Mouse (Mus musculus): ENCODE measurements around the gene Scn5a. TPM values are rescaled to one million over a fixed set of nuclear protein-coding genes. Genes with fewer than 3 reads are reported as not detected.
A peak's percentile ranks its signal among the peaks of the same experiment; 100 is the strongest.

Gene Scn5a
- total and polyA plus RNA-seq, 3 experiments, result 1.9 to 9.0 (median 4.3) TPM

DNA sequence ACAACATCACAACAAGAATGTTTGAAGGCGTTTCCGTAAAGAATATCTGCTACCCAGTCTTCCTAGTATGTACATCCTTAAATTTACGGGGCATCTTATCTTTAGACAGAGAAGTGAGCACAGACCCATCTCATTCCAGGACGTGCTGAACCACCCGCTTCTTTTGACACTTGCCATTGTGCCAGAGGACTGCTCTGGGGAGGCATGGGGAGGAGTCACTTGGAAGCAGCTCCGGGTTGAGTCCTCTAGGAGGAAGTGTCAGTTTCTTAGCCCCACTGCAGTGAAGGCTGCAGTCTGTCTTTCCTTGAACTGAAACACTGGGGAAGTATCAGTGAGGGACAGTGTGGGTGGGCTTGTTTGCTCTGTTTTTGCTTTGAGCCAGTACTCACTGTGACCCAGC is 133.1 kb downstream of the Scn5a start:
- in situ Hi-C loops (cut with MboI; ENCODE audit: low pct_ligation_motif_present, low pct_unique_long_range_greater_than_20kb, low sequenced_read_pairs), result no loop called here
- H3K9me3 ChIP-seq (replicated peaks; ENCODE audit: low read length), result no peaks in the 10 kb centered on the region
- TF ChIP-seq USF2 (conservative IDR thresholded peaks at IDR 0.05; ENCODE audit: low read depth, low read length), result no peak
- TF ChIP-seq MXI1 (IDR thresholded peaks at IDR 0.05; ENCODE audit: low read depth, low read length), result 0 out of 2 replicates have a peak, but pooled peaks have one; percentile 41
- no peak for TF ChIP-seq NELFE (IDR thresholded peaks at IDR 0.05; ENCODE audit: low read depth, low read length)
- H3K4me1 ChIP-seq (ENCODE audit: control insufficient read depth in 1 of 2, insufficient read depth in 2 of 2), result peaks cover 1 to 27% of the 10 kb centered on the region in 2 experiments; a peak in 3 of 4 replicates
- H3K9ac ChIP-seq (ENCODE audit: insufficient read depth, low read depth), result peak overlapping the region; percentile 69; the same call in 1 of the 2 replicates
- no peaks in the 10 kb centered on the region for H3K27me3 ChIP-seq (replicated peaks)
- H3K79me2 ChIP-seq (replicated peaks; ENCODE audit: control insufficient read depth, extremely low read depth, insufficient read depth, poor library complexity, severe bottlenecking), result peaks cover 7% of the 10 kb centered on the region
- peak overlapping the region; percentile 75 for H3K4me2 ChIP-seq (ENCODE audit: insufficient read depth, low read depth, poor library complexity, severe bottlenecking)
- peak; percentile 49 for DNase-seq (ENCODE audit: extremely low read depth)
- no peak overlapping the region for H3K27ac ChIP-seq (ENCODE audit: insufficient read depth, low read depth)
- dilution Hi-C loops (cut with MboI; ENCODE audit: extremely low pct_ligation_motif_present, extremely low pct_unique_long_range_greater_than_20kb, low sequenced_read_pairs), result no loop called here
- H3K36me3 ChIP-seq (replicated peaks in 1 of 2; ENCODE audit: control insufficient read depth in 1 of 2, insufficient read depth in 1 of 2, low read length in 1 of 2), result peaks cover 29 to 37% of the 10 kb centered on the region in 2 experiments
- H3K4me3 ChIP-seq (replicated peaks in 1 of 3; ENCODE audit: low read depth in 2 of 3, low read length in 2 of 3, poor library complexity in 1 of 3), result peak overlapping the region; percentile 75 to 90 (median 89)

DNA sequence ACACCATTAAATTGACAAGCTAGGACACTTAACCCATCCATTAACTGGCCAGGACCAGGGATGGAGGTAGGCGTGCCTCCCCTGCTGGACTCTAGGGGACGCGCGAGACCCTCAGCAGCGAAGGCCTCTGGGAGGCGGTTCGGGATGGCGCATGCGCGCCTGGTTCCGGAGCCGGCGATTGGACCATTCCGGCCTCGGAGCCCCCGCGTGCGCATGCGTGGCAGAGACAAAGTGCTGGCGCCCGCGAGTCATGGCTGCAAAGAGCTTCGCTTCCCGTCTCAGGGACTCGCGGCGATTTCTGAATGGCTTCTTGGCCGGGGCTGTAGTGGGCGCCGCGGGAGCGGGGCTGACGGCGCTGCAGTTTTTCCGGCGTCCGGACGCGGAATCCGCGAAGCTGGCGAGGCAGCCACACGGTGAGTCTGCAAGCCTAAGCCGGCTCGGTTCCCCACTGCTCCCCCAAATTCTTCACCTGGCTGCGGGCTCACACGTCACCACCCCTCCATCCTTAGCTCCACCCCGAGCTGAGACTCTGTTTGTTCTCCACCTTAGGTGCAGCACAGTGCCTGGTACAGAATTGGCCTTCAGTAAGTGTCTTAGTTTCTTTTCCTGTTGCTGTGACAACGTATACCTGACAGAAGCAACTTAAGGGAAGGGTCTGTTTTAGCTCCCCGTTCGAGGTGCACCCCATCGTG is 133.9 kb downstream of the Scn5a start, which contains the start of gene Exog:
TSS of gene Exog (plus strand) at position 206 of the 692 bp plus-strand sequence.
- Histone ChIP-seq H3K9me3 (replicated peaks; ENCODE audit: low read length) (no peaks in the 10 kb centered on the region), H3K27ac (ENCODE audit: insufficient read depth, low read depth) (peak within 1 kb of the TSS; percentile 37; the same call in 1 of the 2 replicates), H3K9ac (ENCODE audit: insufficient read depth, low read depth) (peak within 1 kb of the TSS; percentile 69), H3K4me2 (ENCODE audit: insufficient read depth, low read depth, poor library complexity, severe bottlenecking) (peak within 1 kb of the TSS; percentile 75), H3K4me1 (ENCODE audit: control insufficient read depth in 1 of 2, insufficient read depth in 2 of 2) (peaks cover 7 to 34% of the 10 kb centered on the region in 2 experiments), H3K4me3 (replicated peaks in 1 of 3; ENCODE audit: low read depth in 2 of 3, low read length in 2 of 3, poor library complexity in 1 of 3) (peak within 1 kb of the TSS; percentile 75 to 90 (median 89)), H3K36me3 (replicated peaks in 1 of 2; ENCODE audit: control insufficient read depth in 1 of 2, insufficient read depth in 1 of 2, low read length in 1 of 2) (peaks cover 23 to 31% of the 10 kb centered on the region in 2 experiments), H3K27me3 (replicated peaks) (no peaks in the 10 kb centered on the region), H3K79me2 (replicated peaks; ENCODE audit: control insufficient read depth, extremely low read depth, insufficient read depth, poor library complexity, severe bottlenecking) (peaks cover 7% of the 10 kb centered on the region)
- dilution Hi-C loops (cut with MboI; ENCODE audit: extremely low pct_ligation_motif_present, extremely low pct_unique_long_range_greater_than_20kb, low sequenced_read_pairs), result no loop called here
- peak; percentile 97 for DNase-seq (ENCODE audit: extremely low read depth)
- in situ Hi-C loops (cut with MboI; ENCODE audit: low pct_ligation_motif_present, low pct_unique_long_range_greater_than_20kb, low sequenced_read_pairs), result no loop called here
- 0 out of 2 replicates have a peak, but pooled peaks have one; percentile 28 for TF ChIP-seq KAT2A (IDR thresholded peaks at IDR 0.05; ENCODE audit: insufficient replicate concordance, low read length)
- TF ChIP-seq ZMIZ1 (IDR thresholded peaks at IDR 0.05; ENCODE audit: low read depth, low read length), result peak; percentile 63; the same call in 1 of the 2 replicates
- peak; percentile 22; the same call in 1 of the 2 replicates for TF ChIP-seq BHLHE40 (IDR thresholded peaks at IDR 0.05; ENCODE audit: low read depth, low read length)
- peak; percentile 38 to 83; a peak in 3 of 4 replicates for TF ChIP-seq CTCF (conservative IDR thresholded peaks at IDR 0.05 in 1 of 2, IDR thresholded peaks at IDR 0.05 in 1 of 2; ENCODE audit: low read depth in 2 of 2, low read length in 2 of 2)
- peak; percentile 90 for TF ChIP-seq POLR2A (IDR thresholded peaks at IDR 0.05; ENCODE audit: low read depth, low read length)
- TF ChIP-seq SMC3 (IDR thresholded peaks at IDR 0.05; ENCODE audit: low read depth, low read length), result peak; percentile 45
- TF ChIP-seq PAX5 (IDR thresholded peaks at IDR 0.05; ENCODE audit: low read length), result no peak
- no peak for TF ChIP-seq E2F4 (IDR thresholded peaks at IDR 0.05; ENCODE audit: insufficient replicate concordance, low read depth, low read length)
- peak; percentile 72; the same call in 1 of the 2 replicates for TF ChIP-seq ELF1 (IDR thresholded peaks at IDR 0.05; ENCODE audit: low read depth, low read length)
- peak; percentile 64 for TF ChIP-seq TCF12 (IDR thresholded peaks at IDR 0.05; ENCODE audit: low read depth, low read length)
- peak; percentile 74; the same call in 1 of the 2 replicates for TF ChIP-seq MYC (IDR thresholded peaks at IDR 0.05; ENCODE audit: low read depth, low read length)
- TF ChIP-seq NRF1 (IDR thresholded peaks at IDR 0.05; ENCODE audit: low read depth, low read length), result peak; percentile 97
- peak; percentile 59; the same call in 1 of the 2 replicates for TF ChIP-seq SIN3A (IDR thresholded peaks at IDR 0.05; ENCODE audit: low read length)
- no peak for TF ChIP-seq ZC3H11A (IDR thresholded peaks at IDR 0.05; ENCODE audit: low read depth, low read length)
- TF ChIP-seq MAZ (IDR thresholded peaks at IDR 0.05; ENCODE audit: low read depth, low read length), result no peak; the same call in 1 of the 2 replicates
- peak; percentile 42; the same call in 1 of the 2 replicates for TF ChIP-seq MEF2A (IDR thresholded peaks at IDR 0.05; ENCODE audit: borderline replicate concordance, low read depth, low read length)
- 0 out of 2 replicates have a peak, but pooled peaks have one; percentile 41 for TF ChIP-seq TBP (conservative IDR thresholded peaks at IDR 0.05; ENCODE audit: low read depth, low read length)
- no peak for TF ChIP-seq RCOR1 (conservative IDR thresholded peaks at IDR 0.05; ENCODE audit: low read depth, low read length)
- peak; percentile 62 for TF ChIP-seq RAD21 (IDR thresholded peaks at IDR 0.05; ENCODE audit: low read depth, low read length)
- TF ChIP-seq MAX (IDR thresholded peaks at IDR 0.05; ENCODE audit: low read length), result peak; percentile 64; the same call in 1 of the 2 replicates
- peak; percentile 47; the same call in 1 of the 2 replicates for TF ChIP-seq IRF4 (IDR thresholded peaks at IDR 0.05; ENCODE audit: low read depth, low read length)
- TF ChIP-seq HCFC1 (IDR thresholded peaks at IDR 0.05; ENCODE audit: low read depth, low read length), result peak; percentile 75
- peak; percentile 94 for TF ChIP-seq NELFE (IDR thresholded peaks at IDR 0.05; ENCODE audit: low read depth, low read length)
- TF ChIP-seq MXI1 (IDR thresholded peaks at IDR 0.05; ENCODE audit: low read depth, low read length), result peak; percentile 63

Data from CH12.LX (cell line).